Mouse (Mus musculus): Measurements from ENCODE around the gene Slc18a2.

The Slc18a2 gene

DNA sequence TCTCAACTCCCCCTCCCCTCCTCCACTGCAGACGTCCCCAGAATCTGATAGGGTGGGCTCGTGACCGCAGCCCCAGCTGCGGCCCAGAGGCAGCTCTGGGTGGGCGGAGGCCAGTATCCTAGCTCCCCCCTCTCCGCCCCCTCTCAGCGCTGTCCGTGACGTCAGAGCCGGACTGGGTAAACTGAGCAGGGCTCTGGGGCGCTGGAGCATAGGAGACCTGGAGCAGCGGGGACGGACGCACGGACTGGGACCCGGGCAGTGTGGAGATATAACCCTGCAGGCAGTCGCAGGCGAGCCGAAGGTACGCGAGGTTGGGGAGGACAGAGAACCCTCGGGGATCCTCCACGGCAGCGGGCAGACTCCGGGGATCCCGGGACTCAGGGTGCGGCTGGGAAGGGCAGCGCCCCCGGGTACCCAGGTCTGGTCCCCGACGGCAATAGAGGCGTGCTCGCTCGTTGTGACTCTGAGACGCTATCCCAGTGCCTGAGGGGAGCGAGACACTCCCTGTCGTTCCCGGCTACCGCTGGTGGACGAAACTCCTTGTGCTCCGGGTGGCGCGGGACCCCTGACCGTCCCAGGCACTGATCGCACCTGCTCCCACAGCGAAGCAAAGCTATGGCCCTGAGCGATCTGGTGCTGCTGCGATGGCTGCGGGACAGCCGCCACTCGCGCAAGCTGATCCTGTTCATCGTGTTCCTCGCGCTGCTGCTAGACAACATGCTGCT is at the start of gene Slc18a2:
TSS of gene Slc18a2 (plus strand) at position 179 of the 725 bp plus-strand sequence.
- no peak for DNase-seq (ENCODE audit: low read depth, low spot score)

DNA sequence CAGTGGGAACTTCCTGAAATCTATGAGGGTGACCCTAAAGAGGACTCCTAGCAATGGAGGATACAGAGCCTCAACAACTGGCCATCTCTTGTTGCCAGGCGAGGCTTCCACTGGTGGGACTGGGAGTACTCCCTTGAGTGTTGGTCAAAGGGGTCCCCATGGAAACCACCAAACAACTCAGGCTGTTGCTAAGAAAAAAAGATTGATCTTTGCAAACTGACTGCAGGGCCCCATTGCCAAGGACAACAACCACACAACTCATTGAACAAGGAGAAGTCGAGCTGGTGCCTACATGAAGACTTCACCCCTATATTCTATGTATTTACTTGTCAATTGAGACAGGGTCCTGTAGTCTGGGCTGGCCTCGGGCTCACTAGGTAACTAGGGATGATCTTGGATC is 43.8 kb upstream of the Slc18a2 start:
- DNase-seq (ENCODE audit: low read depth, low spot score): no peak

DNA sequence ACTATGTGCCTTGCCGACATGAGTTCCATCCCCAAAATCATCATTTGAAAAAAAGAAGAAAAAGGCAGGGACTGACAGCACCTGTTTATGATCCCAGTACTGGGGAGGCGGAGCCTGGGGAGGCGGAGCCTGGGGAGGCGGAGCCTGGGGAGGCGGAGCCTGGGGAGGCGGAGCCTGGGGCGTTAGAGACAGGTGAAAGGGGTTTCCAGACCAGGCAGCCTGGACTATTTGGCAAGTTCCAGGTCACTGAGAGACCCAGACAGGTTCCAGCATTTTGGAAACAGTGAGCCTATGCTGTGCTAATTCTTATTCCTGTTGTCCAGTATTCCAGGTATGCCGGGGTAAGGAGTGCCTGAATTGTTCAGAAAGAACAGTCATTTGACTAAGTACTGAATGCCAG is 41.7 kb upstream of the Slc18a2 start, which contains the start of gene Kcnk18:
TSS of gene Kcnk18 (plus strand) at position 224 of the 400 bp plus-strand sequence.
- DNase-seq (ENCODE audit: low read depth, low spot score): no peak

DNA sequence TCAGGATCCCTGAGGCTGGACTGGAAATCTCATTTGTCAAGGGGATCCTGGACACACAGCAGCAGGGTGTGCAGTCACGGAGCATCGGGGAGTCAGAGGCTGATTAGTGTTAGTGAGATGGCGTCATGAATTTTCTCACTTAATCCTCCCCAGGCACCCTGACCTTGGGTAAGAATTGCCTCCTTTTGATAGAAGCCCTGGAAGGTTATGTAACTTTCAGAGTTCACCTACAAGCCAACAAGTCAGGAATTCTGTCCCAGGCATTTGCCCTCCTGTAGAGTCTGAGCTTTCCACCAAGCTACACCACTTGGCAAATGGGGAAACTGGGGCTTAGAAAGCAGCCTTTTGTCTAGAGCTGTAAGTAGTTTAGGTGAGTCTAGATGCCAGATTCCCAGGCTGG is 39.6 kb upstream of the Slc18a2 start:
- no peak for DNase-seq (ENCODE audit: low read depth, low spot score)

GRCm38 (mm10) chr19:59228376-59228775 is 32.3 kb upstream of the Slc18a2 start:
- DNase-seq (ENCODE audit: low read depth, low spot score): no peak

- no peak for DNase-seq (ENCODE audit: low read depth, low spot score)
Measured at GRCm38 (mm10) chr19:59232786-59233185, 27.9 kb upstream of the Slc18a2 start.

DNA sequence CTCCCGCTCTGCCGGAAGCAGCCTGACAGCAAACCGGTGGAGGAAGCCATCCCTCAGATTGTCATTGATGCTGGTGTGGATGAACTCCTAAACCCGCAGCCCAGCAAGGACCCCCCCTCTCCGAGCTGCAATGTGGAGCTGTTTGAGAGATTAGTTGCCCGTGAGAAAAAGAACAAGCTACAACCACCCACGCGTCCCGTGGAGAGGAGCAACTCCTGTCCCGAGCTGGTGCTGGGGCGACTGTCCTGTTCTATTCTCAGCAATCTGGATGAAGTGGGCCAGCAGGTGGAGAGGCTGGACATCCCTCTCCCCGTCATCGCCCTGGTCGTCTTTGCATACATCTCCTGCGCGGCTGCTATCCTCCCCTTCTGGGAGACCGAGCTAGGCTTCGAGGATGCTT is 25.7 kb upstream of the Slc18a2 start:
- no peak for DNase-seq (ENCODE audit: low read depth, low spot score)

- DNase-seq (ENCODE audit: low read depth, low spot score): no peak
Measured at GRCm38 (mm10) chr19:59236046-59236445, 24.6 kb upstream of the Slc18a2 start.

DNA sequence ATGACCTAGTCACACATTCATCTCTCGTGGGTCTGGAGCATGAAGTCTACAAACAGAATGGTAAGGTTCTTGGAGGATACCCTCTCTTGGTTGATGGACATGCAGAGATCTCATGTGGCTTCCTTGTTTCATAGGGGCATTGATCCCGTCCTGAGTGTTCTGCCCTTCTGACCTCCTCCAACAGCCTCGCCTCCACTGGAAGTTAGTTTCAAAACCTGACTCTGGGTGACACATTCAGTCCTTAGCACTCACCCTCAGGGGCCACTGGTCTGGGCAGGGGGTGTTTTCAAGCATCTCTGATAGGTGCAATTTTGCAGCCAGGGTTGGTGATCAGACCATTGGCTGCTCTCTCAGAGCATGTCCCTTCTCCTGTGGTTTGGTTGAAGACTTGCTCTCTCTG is 22.1 kb upstream of the Slc18a2 start:
- DNase-seq (ENCODE audit: low read depth, low spot score): no peak

- peak; percentile 86 for DNase-seq (ENCODE audit: low read depth, low spot score)
Measured at GRCm38 (mm10) chr19:59239124-59239817, 21.4 kb upstream of the Slc18a2 start.

DNA sequence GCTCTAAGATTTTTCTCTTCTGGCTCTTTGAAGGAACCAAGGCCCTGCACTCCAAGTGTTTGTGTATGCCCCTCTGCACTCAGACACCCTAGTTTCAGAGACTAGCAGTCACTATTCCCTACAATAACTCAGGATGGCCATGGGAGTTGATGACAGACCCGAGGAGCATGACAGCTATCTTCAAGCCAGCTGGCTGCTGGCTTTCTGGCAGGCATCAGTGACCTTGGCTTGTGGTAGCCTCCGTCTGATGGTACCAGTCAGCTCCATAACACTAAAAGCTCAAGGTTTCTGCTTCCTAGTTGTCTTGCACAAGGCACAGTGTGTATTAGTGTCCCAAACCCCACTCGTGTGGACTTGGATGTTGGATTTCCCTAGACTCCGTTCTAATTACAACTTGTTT is 18.7 kb upstream of the Slc18a2 start:
- DNase-seq (ENCODE audit: low read depth, low spot score): no peak

DNA sequence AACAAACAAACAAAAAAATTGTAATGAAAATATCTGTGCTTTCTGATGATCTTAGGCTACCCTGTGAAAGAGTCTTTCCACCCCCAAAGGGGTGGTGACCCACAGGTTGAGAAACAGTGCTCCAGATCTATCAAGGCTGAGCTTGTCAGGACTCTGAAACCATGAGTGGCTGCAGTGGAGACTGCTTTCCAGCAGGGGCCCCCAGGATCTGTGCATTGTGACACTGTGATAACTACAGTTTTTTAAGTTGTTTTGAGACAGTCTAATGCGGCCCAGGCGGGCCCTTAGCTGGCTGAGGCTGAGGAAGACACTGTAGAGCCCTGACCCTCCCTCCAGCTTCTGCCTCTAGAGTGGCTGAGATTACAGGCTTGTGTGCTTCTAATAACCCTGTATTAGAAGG is 17.6 kb upstream of the Slc18a2 start:
- DNase-seq (ENCODE audit: low read depth, low spot score): peak; percentile 13

DNA sequence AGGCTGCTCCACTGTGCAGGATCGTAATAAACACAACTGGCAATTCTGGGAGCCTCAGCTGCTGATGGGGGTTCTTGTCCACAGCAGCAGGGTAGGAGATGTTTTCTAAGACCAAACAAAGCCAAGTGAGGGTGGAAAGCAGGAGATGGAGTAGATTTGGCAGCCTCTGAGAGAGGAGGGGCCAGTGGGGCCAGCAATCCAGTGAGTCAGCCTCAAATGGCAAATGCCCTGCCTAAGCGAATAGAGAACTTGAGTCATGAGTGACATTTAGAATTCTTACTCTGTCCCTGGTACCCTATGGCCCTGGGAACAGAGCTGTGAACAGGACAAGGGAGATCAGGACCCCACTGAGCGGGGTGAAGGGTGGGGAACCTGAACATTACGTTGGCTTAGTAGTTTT is 12.6 kb upstream of the Slc18a2 start:
- peak; percentile 56 for DNase-seq (ENCODE audit: low read depth, low spot score)

DNA sequence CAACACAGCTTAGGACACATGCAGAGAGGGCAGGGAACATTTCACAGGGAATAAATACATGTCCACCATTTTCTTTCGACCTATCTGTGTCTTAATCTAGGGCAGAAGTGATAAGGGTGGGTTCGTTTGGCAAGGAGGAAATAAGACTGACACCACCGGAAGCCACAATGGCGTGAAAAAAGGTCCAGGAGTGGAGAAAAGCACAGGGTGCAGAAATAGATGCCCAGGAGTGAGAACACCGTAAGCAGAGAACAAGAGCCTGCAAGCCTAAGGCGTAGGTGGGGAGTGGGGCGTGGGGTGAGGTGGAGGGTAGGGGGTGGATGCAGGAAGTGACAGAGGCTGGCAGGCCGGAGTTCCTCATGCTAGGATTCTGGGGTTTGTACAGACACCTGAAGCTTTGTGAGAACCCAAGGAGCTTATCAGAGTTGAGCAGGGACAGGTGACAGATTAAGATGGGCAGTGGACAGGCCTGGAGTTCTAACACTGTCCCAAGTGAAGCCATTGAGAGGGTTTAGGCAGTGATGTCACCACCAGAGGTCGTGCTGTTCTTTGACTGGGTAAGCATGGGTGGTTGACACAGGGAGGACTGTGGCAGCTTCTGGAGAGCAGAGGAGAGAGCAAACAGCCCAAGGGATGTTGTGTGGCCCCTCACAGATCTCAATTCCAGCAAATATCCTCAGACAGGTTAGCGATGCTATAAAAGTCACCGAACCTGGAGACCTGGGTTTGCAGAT is 12.0 kb upstream of the Slc18a2 start:
- DNase-seq (ENCODE audit: low read depth, low spot score): no peak

- DNase-seq (ENCODE audit: low read depth, low spot score): no peak
Measured at GRCm38 (mm10) chr19:59252651-59253050, 8.0 kb upstream of the Slc18a2 start.

DNA sequence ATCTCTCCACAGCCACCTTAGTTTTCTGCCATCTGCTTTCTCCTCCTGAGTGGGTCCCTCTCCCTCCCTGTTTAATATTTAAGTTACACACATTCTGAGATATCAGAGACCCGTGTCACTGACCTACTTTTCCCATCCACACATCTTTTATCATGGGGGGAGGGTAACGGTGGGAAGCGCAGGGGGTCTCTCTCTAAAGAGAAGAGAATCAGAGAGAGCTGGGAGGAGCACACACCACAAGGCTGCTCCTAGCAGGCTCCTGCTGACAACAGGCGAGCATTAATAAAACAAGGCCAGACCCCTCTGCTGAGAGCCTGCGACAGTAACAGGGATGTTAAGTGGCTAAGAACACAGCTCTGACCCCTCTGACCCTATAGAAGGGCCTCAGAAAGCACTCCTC is 1.1 kb upstream of the Slc18a2 start:
- DNase-seq (ENCODE audit: low read depth, low spot score): no peak

DNA sequence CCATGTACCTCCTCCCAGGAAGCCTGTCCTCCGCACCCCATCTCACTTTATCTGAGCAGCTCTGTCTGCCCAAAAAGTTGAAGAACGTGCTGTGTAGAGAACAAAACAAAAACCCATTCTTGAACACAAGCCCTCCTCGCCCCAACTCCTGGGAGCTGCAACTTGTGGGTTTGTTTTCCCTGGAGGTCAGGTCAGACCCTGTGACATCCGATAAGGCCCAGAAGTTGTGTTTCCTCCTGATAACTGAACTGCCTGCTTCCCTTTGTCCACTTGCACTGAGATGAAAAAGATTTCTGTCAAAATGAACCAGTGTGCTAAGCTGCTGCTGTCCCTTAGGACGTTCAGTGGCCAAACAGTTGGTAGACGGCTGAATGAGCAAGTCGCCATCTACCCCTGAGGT is 908 bp downstream of the Slc18a2 start:
- no peak for DNase-seq (ENCODE audit: low read depth, low spot score)

- DNase-seq (ENCODE audit: low read depth, low spot score): no peak
Measured at GRCm38 (mm10) chr19:59263171-59263570, 2.5 kb downstream of the Slc18a2 start.

DNA sequence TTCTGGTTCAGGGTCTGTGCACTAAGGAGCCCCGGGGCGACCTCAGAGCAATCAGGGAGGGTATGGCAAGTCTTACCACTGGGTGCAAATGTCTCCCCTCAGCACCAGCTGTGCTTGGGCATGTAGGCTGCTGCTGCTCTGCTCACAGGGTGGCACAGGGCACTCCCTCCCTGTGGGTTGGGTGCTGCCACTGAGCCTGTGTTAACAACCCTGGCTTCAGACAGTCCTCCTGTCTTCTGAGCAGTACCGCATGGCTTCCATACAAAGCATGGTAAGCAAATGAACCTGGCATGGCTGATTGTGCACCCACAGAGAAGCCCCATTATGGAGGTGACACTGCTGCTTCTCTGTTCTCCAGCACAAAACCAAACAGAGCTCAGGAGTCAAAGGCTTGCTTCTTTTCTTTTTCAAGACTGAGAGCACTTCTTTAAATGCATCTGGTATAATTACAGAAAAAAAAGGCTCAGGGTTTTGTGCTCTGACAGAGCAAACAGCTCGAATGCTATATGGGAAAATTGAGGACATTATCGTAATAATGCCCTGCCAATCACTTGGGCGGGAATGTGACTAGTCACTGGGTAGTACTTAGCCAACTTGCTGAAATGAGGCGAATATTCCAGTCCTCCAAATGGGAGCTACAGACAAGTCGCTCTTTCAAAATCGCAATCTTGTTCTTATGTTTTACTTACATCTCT is 4.3 kb downstream of the Slc18a2 start:
- no peak for DNase-seq (ENCODE audit: low read depth, low spot score)

- DNase-seq (ENCODE audit: low read depth, low spot score): no peak
Measured at GRCm38 (mm10) chr19:59265907-59266306, 5.2 kb downstream of the Slc18a2 start.

- no peak for DNase-seq (ENCODE audit: low read depth, low spot score)
Measured at GRCm38 (mm10) chr19:59267417-59267963, 6.8 kb downstream of the Slc18a2 start.

DNA sequence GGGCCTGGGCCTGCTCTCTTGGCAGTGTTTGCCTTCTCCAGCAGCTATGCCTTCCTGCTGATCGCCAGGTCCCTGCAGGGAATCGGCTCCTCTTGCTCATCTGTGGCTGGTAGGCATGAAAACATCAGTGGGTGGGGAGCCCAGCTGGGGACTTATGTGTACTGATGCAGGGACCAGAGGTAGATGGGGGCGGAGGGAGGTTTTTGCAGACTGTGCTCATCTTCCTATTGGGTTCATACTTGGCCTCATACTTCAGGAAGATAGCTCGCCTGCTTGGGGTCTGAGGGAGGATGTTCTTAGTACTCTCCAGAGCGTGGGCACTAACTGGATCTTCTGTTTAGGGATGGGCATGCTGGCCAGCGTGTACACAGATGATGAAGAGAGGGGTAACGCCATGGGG is 12.5 kb downstream of the Slc18a2 start:
- no peak for DNase-seq (ENCODE audit: low read depth, low spot score)
